Mouse (Mus musculus) neural tube, embryonic 14.5 days (tissue): ENCODE measurements at regions not wholly inside any gene's neighbourhood (a gene's known extent, or its start where the extent isn't known, plus 50 kb on each side); places are given as distances from the start of the nearest gene placed in this dataset.

Source experiments
- ATAC-seq: fragments of 200-750 bp; cut with Nextera tagmentation; 2 replicates; pipeline ENCODE4 v1.8.0; 2017; ENCODE audit warnings: low read depth, mild to moderate bottlenecking, moderate TSS enrichment, moderate library complexity
- H3K27ac ChIP-seq: fragments of 300-500 bp; sonication (generic); 2 replicates; pipeline ENCODE4 v1.5.1; 2014; ENCODE audit warnings: low read depth, mild to moderate bottlenecking, control low read depth, low read length, moderate library complexity, mixed read lengths
- H3K27me3 ChIP-seq: fragments of 300-500 bp; sonication (generic); 2 replicates; pipeline ENCODE4 v1.6.1; 2014; ENCODE audit warnings: low read length; ENCODE audit not compliant: control insufficient read depth, insufficient read depth
- H3K36me3 ChIP-seq: fragments of 300-500 bp; sonication (generic); 2 replicates; pipeline ENCODE4 v1.6.1; 2014; ENCODE audit warnings: low read length, mixed read lengths; ENCODE audit not compliant: control insufficient read depth, insufficient read depth
- H3K4me1 ChIP-seq: fragments of 300-500 bp; sonication (generic); 2 replicates; pipeline ENCODE4 v1.6.1; 2014; ENCODE audit warnings: low read length; ENCODE audit not compliant: control insufficient read depth, insufficient read depth
- H3K4me2 ChIP-seq: fragments of 300-500 bp; sonication (generic); 2 replicates; pipeline ENCODE4 v1.6.1; 2014; ENCODE audit warnings: mild to moderate bottlenecking, low read depth, low read length, control low read depth
- H3K4me3 ChIP-seq: fragments of 300-500 bp; sonication (generic); 2 replicates; pipeline ENCODE4 v1.5.1; 2014; ENCODE audit warnings: low read depth, low read length, control low read depth, mixed read lengths
- H3K9ac ChIP-seq: fragments of 300-500 bp; sonication (generic); replicated peaks from 2 replicates; pipeline ENCODE4 v1.6.1; 2014; ENCODE audit warnings: low read depth, mild to moderate bottlenecking, control low read depth, low read length, mixed read lengths
- H3K9me3 ChIP-seq: fragments of 300-500 bp; sonication (generic); 2 replicates; pipeline ENCODE4 v1.6.1; 2016; ENCODE audit warnings: low read length; ENCODE audit not compliant: control insufficient read depth
- WGBS: fragments of 180-500 bp; shearing (Covaris S2); extraction: QIAGEN DNeasy Blood & Tissue Kit; methylation state at CpG from one replicate; pipeline ENCODE4 v1.1.7; 2014; 5-methylcytosine and 5-hydroxymethylcytosine counted together

- no peaks in the 10 kb centered on the region for H3K27me3 ChIP-seq
- no peaks in the 10 kb centered on the region for H3K4me1 ChIP-seq
- H3K9me3 ChIP-seq, result no peaks in the 10 kb centered on the region
- H3K36me3 ChIP-seq, result no peaks in the 10 kb centered on the region
- ATAC-seq, result no peak
- WGBS, result 97% methylated on average over 3 of the region's 3 CpGs
- H3K4me2 ChIP-seq, result no peak overlapping the region
- H3K27ac ChIP-seq, result no peak overlapping the region
- H3K9ac ChIP-seq, result no peak overlapping the region
- H3K4me3 ChIP-seq, result no peak overlapping the region
These were observed 153.8 kb downstream of the Lmbrd1 start for GRCm38 (mm10) chr1:24832246-24832645.

GRCm38 (mm10) chr1:24866877-24867276 lies 188.4 kb downstream of the Lmbrd1 start:
- no peak for ATAC-seq
- Histone ChIP-seq H3K36me3 (no peaks in the 10 kb centered on the region), H3K4me1 (no peaks in the 10 kb centered on the region), H3K9ac (no peak overlapping the region), H3K4me2 (no peak overlapping the region), H3K27ac (no peak overlapping the region), H3K4me3 (no peak overlapping the region), H3K27me3 (no peaks in the 10 kb centered on the region), H3K9me3 (no peaks in the 10 kb centered on the region)
- 88% methylated on average over 7 of the region's 7 CpGs for WGBS

GRCm38 (mm10) chr1:24869772-24870171 lies 191.3 kb downstream of the Lmbrd1 start:
- Histone ChIP-seq H3K27ac (no peak overlapping the region), H3K27me3 (no peaks in the 10 kb centered on the region), H3K4me2 (peak overlapping the region; percentile 38), H3K4me1 (no peaks in the 10 kb centered on the region), H3K4me3 (no peak overlapping the region), H3K9ac (no peak overlapping the region), H3K9me3 (no peaks in the 10 kb centered on the region), H3K36me3 (no peaks in the 10 kb centered on the region)
- ATAC-seq, result peak; percentile 88
- 25% methylated on average over 12 of the region's 12 CpGs for WGBS

DNA sequence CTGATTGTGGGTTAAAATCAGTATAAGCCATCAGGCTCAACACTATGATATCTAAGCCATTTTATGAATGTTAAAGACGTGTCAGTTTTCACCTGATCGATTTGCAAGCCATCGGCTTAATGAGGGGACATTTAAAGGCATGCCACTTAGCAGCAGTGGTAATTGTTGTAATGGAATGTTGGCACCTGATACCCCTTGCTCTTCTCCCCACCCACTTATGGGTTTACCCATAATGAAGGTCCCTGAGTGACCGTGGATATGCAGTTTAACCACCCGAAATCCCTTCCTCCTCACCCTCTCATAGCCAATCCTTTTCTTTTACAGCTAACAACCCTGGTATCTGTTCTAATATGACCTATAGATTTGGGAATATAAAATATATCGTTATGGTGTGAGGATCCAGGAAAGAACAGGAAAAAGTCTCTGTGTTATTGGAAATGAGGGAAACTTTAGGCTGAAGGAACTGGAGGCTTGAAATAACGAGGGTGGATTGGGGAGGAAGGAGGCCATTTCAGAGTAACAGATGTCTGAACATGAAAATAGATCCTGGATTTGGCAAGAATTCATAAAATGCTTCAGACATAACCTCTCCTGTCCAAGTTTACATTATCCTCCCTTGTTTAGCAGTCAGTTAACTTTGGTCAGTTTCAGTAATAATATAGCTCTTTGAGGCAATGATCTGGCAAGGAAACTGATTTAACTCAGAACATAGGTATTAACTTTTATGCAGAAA lies 192.4 kb downstream of the Lmbrd1 start:
- peak; percentile 54; the same call in 1 of the 2 replicates for ATAC-seq
- Histone ChIP-seq H3K27me3 (no peaks in the 10 kb centered on the region), H3K4me3 (no peak overlapping the region), H3K9me3 (no peaks in the 10 kb centered on the region), H3K36me3 (no peaks in the 10 kb centered on the region), H3K27ac (no peak overlapping the region), H3K9ac (no peak overlapping the region), H3K4me2 (no peak overlapping the region), H3K4me1 (no peaks in the 10 kb centered on the region)
- WGBS, result 63% methylated on average over 7 of the region's 7 CpGs

GRCm38 (mm10) chr1:24877014-24877413 lies 198.6 kb downstream of the Lmbrd1 start:
- Histone ChIP-seq H3K4me3 (no peak overlapping the region), H3K9me3 (no peaks in the 10 kb centered on the region), H3K27me3 (no peaks in the 10 kb centered on the region), H3K4me1 (no peaks in the 10 kb centered on the region), H3K27ac (no peak overlapping the region), H3K4me2 (no peak overlapping the region), H3K36me3 (no peaks in the 10 kb centered on the region), H3K9ac (no peak overlapping the region)
- ATAC-seq, result no peak

DNA sequence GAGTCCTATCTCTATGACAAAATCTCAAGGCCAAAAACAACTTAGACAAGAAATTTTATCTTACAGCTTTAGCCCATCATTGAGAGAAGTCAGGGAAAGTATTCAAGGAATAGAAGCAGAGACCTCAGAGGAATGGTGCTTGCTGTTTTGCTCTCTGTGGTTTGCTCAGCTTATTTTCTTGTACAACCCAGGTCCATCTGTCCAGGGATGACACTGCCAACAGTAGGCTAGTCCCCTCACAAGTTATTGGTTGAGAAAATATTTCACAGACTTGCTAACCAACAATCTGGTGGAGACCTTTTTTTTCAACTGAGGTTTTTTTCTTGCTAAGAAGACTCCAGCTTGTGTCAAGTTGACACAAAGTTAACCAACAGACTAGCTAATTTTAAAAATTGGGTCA lies 205.2 kb downstream of the Lmbrd1 start:
- H3K27me3 ChIP-seq, result no peaks in the 10 kb centered on the region
- ATAC-seq, result no peak
- H3K4me1 ChIP-seq, result no peaks in the 10 kb centered on the region
- no peak overlapping the region for H3K9ac ChIP-seq
- H3K4me3 ChIP-seq, result no peak overlapping the region
- no peaks in the 10 kb centered on the region for H3K36me3 ChIP-seq
- no peak overlapping the region for H3K27ac ChIP-seq
- no peak overlapping the region for H3K4me2 ChIP-seq
- no peaks in the 10 kb centered on the region for H3K9me3 ChIP-seq

DNA sequence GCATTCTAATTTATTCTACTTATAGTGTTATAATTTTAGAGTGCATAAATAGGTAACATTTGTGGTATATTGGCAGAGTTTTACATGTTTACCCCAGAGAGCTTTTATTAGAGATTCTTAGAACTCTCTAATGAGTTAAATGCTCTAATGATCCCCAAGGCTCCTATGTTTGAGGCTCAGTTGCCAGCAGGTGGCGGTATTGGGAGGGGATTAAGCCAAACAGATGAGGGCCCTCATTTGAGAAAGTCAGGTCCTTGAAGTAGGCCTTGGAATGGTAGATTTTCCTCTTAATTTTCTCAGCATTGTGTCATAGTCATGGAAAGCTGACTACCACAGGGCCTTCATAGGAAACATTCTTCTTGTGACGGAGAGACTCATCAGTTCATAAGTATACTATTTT lies 222.8 kb downstream of the Lmbrd1 start:
- Histone ChIP-seq H3K4me1 (no peaks in the 10 kb centered on the region), H3K36me3 (no peaks in the 10 kb centered on the region), H3K9ac (no peak overlapping the region), H3K4me2 (no peak overlapping the region), H3K27ac (no peak overlapping the region), H3K9me3 (no peaks in the 10 kb centered on the region), H3K4me3 (no peak overlapping the region), H3K27me3 (no peaks in the 10 kb centered on the region)
- whole genome bisulfite sequencing, result 44% methylated on average over 2 of the region's 2 CpGs
- no peak for ATAC-seq

GRCm38 (mm10) chr1:24938303-24939263 lies 260.2 kb downstream of the Lmbrd1 start:
- H3K27ac ChIP-seq, result no peak overlapping the region
- no peak overlapping the region for H3K4me2 ChIP-seq
- H3K9ac ChIP-seq, result no peak overlapping the region
- no peaks in the 10 kb centered on the region for H3K27me3 ChIP-seq
- H3K36me3 ChIP-seq, result no peaks in the 10 kb centered on the region
- no peak overlapping the region for H3K4me3 ChIP-seq
- no peak for ATAC-seq
- no peaks in the 10 kb centered on the region for H3K9me3 ChIP-seq
- H3K4me1 ChIP-seq, result no peaks in the 10 kb centered on the region
- 60% methylated on average over 3 of the region's 3 CpGs for WGBS

- Histone ChIP-seq H3K4me3 (no peak overlapping the region), H3K4me2 (no peak overlapping the region), H3K9me3 (no peaks in the 10 kb centered on the region), H3K9ac (no peak overlapping the region), H3K36me3 (no peaks in the 10 kb centered on the region), H3K27ac (no peak overlapping the region), H3K27me3 (no peaks in the 10 kb centered on the region), H3K4me1 (no peaks in the 10 kb centered on the region)
- ATAC-seq, result peak; percentile 80
- 40% methylated on average over 8 of the region's 8 CpGs for WGBS
These were observed 264.4 kb downstream of the Lmbrd1 start for GRCm38 (mm10) chr1:24942757-24943296.
